ENCODE assay signal across 11 mouse cellular contexts in genomic region chr2:122366039-122366438, GRCm38 (mm10). TPM values are rescaled to one million over a fixed set of nuclear protein-coding genes. Genes with fewer than 3 reads are reported as not detected.
A peak's percentile ranks its signal among the peaks of the same experiment; 100 is the strongest.
DNase-seq lines count a peak whose midpoint lies in the region; ATAC-seq lines count a peak whose summit lies in the region.
"Had no signal": no experiment of that assay in that cellular context is flagged by ENCODE, and none has a peak within 500 bp of the region (broad histone marks: within the 10 kb centered on the region; RNA-seq: fewer than 3 reads in every experiment).

No protein-coding gene starts in this region.

- H3K4me1 ChIP-seq in liver, embryonic 12.5 days = peaks cover 85% of the 10 kb centered on the region
- H3K4me1 ChIP-seq in liver, embryonic 11.5 days (replicated peaks; ENCODE audit: control insufficient read depth, insufficient read depth, low read length) = peaks cover 25% of the 10 kb centered on the region
- H3K4me1 ChIP-seq in embryonic facial prominence, embryonic 12.5 days = peaks cover 33% of the 10 kb centered on the region
- peaks cover 32% of the 10 kb centered on the region for H3K4me1 ChIP-seq in hindbrain, embryonic 16.5 days (ENCODE audit: control insufficient read depth, insufficient read depth, low read depth, low read length)
- H3K4me1 ChIP-seq in neural tube, embryonic 14.5 days (ENCODE audit: control insufficient read depth, insufficient read depth, low read length) = peaks cover 26% of the 10 kb centered on the region

- no peak overlapping the region for H3K4me3 ChIP-seq in liver, embryonic 12.5 days
- H3K4me3 ChIP-seq in liver, embryonic 11.5 days (ENCODE audit: low read depth, low read length) = no peak overlapping the region
- no peak overlapping the region for H3K4me3 ChIP-seq in embryonic facial prominence, embryonic 12.5 days
- peak overlapping the region; percentile 87 for H3K4me3 ChIP-seq in hindbrain, embryonic 16.5 days (ENCODE audit: low read length)
- no peak overlapping the region for H3K4me3 ChIP-seq in neural tube, embryonic 14.5 days (ENCODE audit: low read depth, low read length)
- H3K4me3 ChIP-seq: megakaryocyte, embryonic 14.5 days had no signal

- H3K9me3 ChIP-seq in liver, embryonic 12.5 days (replicated peaks) = no peaks in the 10 kb centered on the region
- H3K9me3 ChIP-seq in liver, embryonic 11.5 days (ENCODE audit: control insufficient read depth, low read length) = no peaks in the 10 kb centered on the region
- no peaks in the 10 kb centered on the region for H3K9me3 ChIP-seq in embryonic facial prominence, embryonic 12.5 days
- no peaks in the 10 kb centered on the region for H3K9me3 ChIP-seq in hindbrain, embryonic 16.5 days (ENCODE audit: control insufficient read depth, low read length)
- H3K9me3 ChIP-seq in neural tube, embryonic 14.5 days (ENCODE audit: control insufficient read depth, low read length) = no peaks in the 10 kb centered on the region
- H3K9me3 ChIP-seq: megakaryocyte, embryonic 14.5 days had no signal

- peaks cover 20% of the 10 kb centered on the region for H3K36me3 ChIP-seq in liver, embryonic 12.5 days
- H3K36me3 ChIP-seq in liver, embryonic 11.5 days (ENCODE audit: control insufficient read depth, insufficient read depth, low read length) = no peaks in the 10 kb centered on the region
- H3K36me3 ChIP-seq in embryonic facial prominence, embryonic 12.5 days = peaks cover 6% of the 10 kb centered on the region; the same call in 1 of the 2 replicates
- no peaks in the 10 kb centered on the region for H3K36me3 ChIP-seq in hindbrain, embryonic 16.5 days (ENCODE audit: control insufficient read depth, insufficient read depth, low read length)
- H3K36me3 ChIP-seq in neural tube, embryonic 14.5 days (ENCODE audit: control insufficient read depth, insufficient read depth, low read length) = no peaks in the 10 kb centered on the region

- DNase-seq in liver, embryonic 11.5 days (ENCODE audit: low spot score) = no peak
- no peak for DNase-seq in frontal cortex, postnatal 14 days (ENCODE audit: low spot score in 2 of 2)
- no peak for DNase-seq in B cell, adult 2 months
- no peak for DNase-seq in heart, postnatal 4 days

- H3K4me2 ChIP-seq in liver, embryonic 12.5 days = no peak overlapping the region
- no peak overlapping the region for H3K4me2 ChIP-seq in liver, embryonic 11.5 days
- H3K4me2 ChIP-seq in embryonic facial prominence, embryonic 12.5 days (replicated peaks) = peak overlapping the region; percentile 81
- peak overlapping the region; percentile 79 for H3K4me2 ChIP-seq in hindbrain, embryonic 16.5 days (ENCODE audit: low read length)
- H3K4me2 ChIP-seq in neural tube, embryonic 14.5 days (ENCODE audit: low read depth, low read length) = peak overlapping the region; percentile 83

- no peak overlapping the region for H3K9ac ChIP-seq in liver, embryonic 12.5 days
- H3K9ac ChIP-seq in liver, embryonic 11.5 days (ENCODE audit: low read depth, low read length) = no peak overlapping the region
- H3K9ac ChIP-seq in embryonic facial prominence, embryonic 12.5 days = 0 out of 2 replicates have a peak overlapping the region, but pooled peaks have one; percentile 90
- H3K9ac ChIP-seq in hindbrain, embryonic 16.5 days (ENCODE audit: low read depth, low read length) = peak overlapping the region; percentile 92; the same call in 1 of the 2 replicates
- H3K9ac ChIP-seq in neural tube, embryonic 14.5 days (replicated peaks; ENCODE audit: low read depth, low read length) = 0 out of 2 replicates have a peak overlapping the region, but pooled peaks have one; percentile 33

- ATAC-seq in liver, embryonic 12.5 days = no peak
- ATAC-seq in liver, embryonic 11.5 days (replicated peaks; ENCODE audit: low FRiP score) = no peak
- no peak for ATAC-seq in embryonic facial prominence, embryonic 12.5 days (ENCODE audit: insufficient number of reproducible peaks, insufficient read depth, low FRiP score, low TSS enrichment)
- ATAC-seq in hindbrain, embryonic 16.5 days = peak; percentile 28
- ATAC-seq in neural tube, embryonic 14.5 days (ENCODE audit: low read depth) = no peak

- peaks cover 2% of the 10 kb centered on the region; the same call in 1 of the 2 replicates for H3K27me3 ChIP-seq in liver, embryonic 12.5 days (replicated peaks)
- H3K27me3 ChIP-seq in liver, embryonic 11.5 days (replicated peaks; ENCODE audit: control insufficient read depth, insufficient read depth, low read length) = no peaks in the 10 kb centered on the region; the same call in 1 of the 2 replicates
- no peaks in the 10 kb centered on the region for H3K27me3 ChIP-seq in embryonic facial prominence, embryonic 12.5 days
- H3K27me3 ChIP-seq in hindbrain, embryonic 16.5 days (replicated peaks; ENCODE audit: control insufficient read depth, insufficient read depth, low read length) = no peaks in the 10 kb centered on the region
- H3K27me3 ChIP-seq in neural tube, embryonic 14.5 days (ENCODE audit: control insufficient read depth, insufficient read depth, low read length) = no peaks in the 10 kb centered on the region

- 89% methylated on average over 3 of the region's 3 CpGs for WGBS in liver, embryonic 12.5 days (ENCODE audit: insufficient replicate concordance)
- 92% methylated on average over 3 of the region's 3 CpGs for WGBS in liver, embryonic 11.5 days
- 88% methylated on average over 3 of the region's 3 CpGs for WGBS in embryonic facial prominence, embryonic 12.5 days
- 63% methylated on average over 3 of the region's 3 CpGs for WGBS in hindbrain, embryonic 16.5 days
- WGBS in neural tube, embryonic 14.5 days = 54% methylated on average over 3 of the region's 3 CpGs

- H3K27ac ChIP-seq in liver, embryonic 12.5 days = peak overlapping the region; percentile 29; the same call in 1 of the 2 replicates
- no peak overlapping the region for H3K27ac ChIP-seq in liver, embryonic 11.5 days (ENCODE audit: low read depth, low read length)
- no peak overlapping the region for H3K27ac ChIP-seq in embryonic facial prominence, embryonic 12.5 days
- H3K27ac ChIP-seq in hindbrain, embryonic 16.5 days (ENCODE audit: low read depth, low read length) = peak overlapping the region; percentile 65
- no peak overlapping the region; the same call in 1 of the 2 replicates for H3K27ac ChIP-seq in neural tube, embryonic 14.5 days (ENCODE audit: low read depth, low read length)
- H3K27ac ChIP-seq: kidney, postnatal 0 days had no signal

RNA-seq across cellular contexts. Expression of gene Shf, which starts 2.9 kb away (rescaled TPM):
- 2.0 TPM in 2 replicates for polyA plus RNA-seq in liver, embryonic 12.5 days (2016; fragmentation: Nextera tagmentation; extraction: Ambion mirVana)
- 2.5 TPM in 2 replicates for polyA plus RNA-seq in liver, embryonic 11.5 days (2014; fragmentation: Nextera tagmentation; extraction: Ambion mirVana)
- 6.5 and 6.9 TPM in 2 replicates for polyA plus RNA-seq in embryonic facial prominence, embryonic 12.5 days (2016; fragmentation: Nextera tagmentation; extraction: Ambion mirVana)
- polyA plus RNA-seq in hindbrain, embryonic 16.5 days (2015; fragmentation: Nextera tagmentation; extraction: Ambion mirVana) = 11.7 and 11.8 TPM in 2 replicates
- 16.7 and 17.5 TPM in 2 replicates for polyA plus RNA-seq in neural tube, embryonic 14.5 days (2014; fragmentation: Nextera tagmentation; extraction: Ambion mirVana)
- 10 to 100 TPM; 10.1 to 11.3 TPM for total RNA-seq in heart, postnatal 4 days (2021)

RNA-seq across cellular contexts. Expression of gene Duox1, which starts 50.6 kb away (rescaled TPM):
- not detected in 2 replicates for polyA plus RNA-seq in liver, embryonic 12.5 days (2016; fragmentation: Nextera tagmentation; extraction: Ambion mirVana)
- polyA plus RNA-seq in liver, embryonic 11.5 days (2014; fragmentation: Nextera tagmentation; extraction: Ambion mirVana) = 0.10 TPM in 1 of 2 replicates, not detected in the other
- polyA plus RNA-seq in embryonic facial prominence, embryonic 12.5 days (2016; fragmentation: Nextera tagmentation; extraction: Ambion mirVana) = 0.24 and 0.32 TPM in 2 replicates
- 0.09 and 0.15 TPM in 2 replicates for polyA plus RNA-seq in hindbrain, embryonic 16.5 days (2015; fragmentation: Nextera tagmentation; extraction: Ambion mirVana)
- 0.13 and 0.15 TPM in 2 replicates for polyA plus RNA-seq in neural tube, embryonic 14.5 days (2014; fragmentation: Nextera tagmentation; extraction: Ambion mirVana)
- total RNA-seq in heart, postnatal 4 days (2021) = not detected
- polyA plus RNA-seq: kidney, postnatal 0 days had no signal

RNA-seq across cellular contexts. Expression of gene Duoxa1, which starts 52.5 kb away (rescaled TPM):
- polyA plus RNA-seq in liver, embryonic 12.5 days (2016; fragmentation: Nextera tagmentation; extraction: Ambion mirVana) = not detected in 2 replicates
- polyA plus RNA-seq in liver, embryonic 11.5 days (2014; fragmentation: Nextera tagmentation; extraction: Ambion mirVana) = not detected in 2 replicates
- polyA plus RNA-seq in embryonic facial prominence, embryonic 12.5 days (2016; fragmentation: Nextera tagmentation; extraction: Ambion mirVana) = 0.55 and 0.70 TPM in 2 replicates
- polyA plus RNA-seq in hindbrain, embryonic 16.5 days (2015; fragmentation: Nextera tagmentation; extraction: Ambion mirVana) = 0.26 and 0.27 TPM in 2 replicates
- polyA plus RNA-seq in neural tube, embryonic 14.5 days (2014; fragmentation: Nextera tagmentation; extraction: Ambion mirVana) = 0.32 TPM in 1 of 2 replicates, not detected in the other
- total RNA-seq in heart, postnatal 4 days (2021) = not detected
- polyA plus RNA-seq: heart, embryonic 14.5 days; kidney, postnatal 0 days had no signal

Comparison
In these comparisons a context has a peak if more than half of its experiments do, and no peak if none do; other contexts are left out.
1. H3K27ac ChIP-seq: peak in liver, embryonic 12.5 days (single experiment) and hindbrain, embryonic 16.5 days (single experiment); none in liver, embryonic 11.5 days (single experiment), embryonic facial prominence, embryonic 12.5 days (single experiment) and neural tube, embryonic 14.5 days (single experiment).
2. H3K4me2 ChIP-seq: peak in embryonic facial prominence, embryonic 12.5 days (single experiment), hindbrain, embryonic 16.5 days (single experiment) and neural tube, embryonic 14.5 days (single experiment); none in liver, embryonic 12.5 days (single experiment) and liver, embryonic 11.5 days (single experiment).
3. H3K9ac ChIP-seq: peak in embryonic facial prominence, embryonic 12.5 days (single experiment), hindbrain, embryonic 16.5 days (single experiment) and neural tube, embryonic 14.5 days (single experiment); none in liver, embryonic 12.5 days (single experiment) and liver, embryonic 11.5 days (single experiment).